Mouse (Mus musculus): Measurements from ENCODE around the gene Ncf2. TPM values are rescaled to one million over a fixed set of nuclear protein-coding genes. Genes with fewer than 3 reads are reported as not detected.

The Ncf2 gene
- total RNA-seq, 1 experiment from 2014 or later, result 105 TPM

GRCm38 (mm10) chr1:152869901-152870300 is 69.9 kb downstream of the Ncf2 start:
- ATAC-seq (replicated peaks in 1 of 2; ENCODE audit: insufficient read depth in 1 of 2, low FRiP score in 2 of 2, low TSS enrichment in 1 of 2, low read depth in 1 of 2, poor library complexity in 2 of 2, severe bottlenecking in 2 of 2), result no peak

- no peak for ATAC-seq (replicated peaks in 1 of 2; ENCODE audit: insufficient read depth in 1 of 2, low FRiP score in 2 of 2, low TSS enrichment in 1 of 2, low read depth in 1 of 2, poor library complexity in 2 of 2, severe bottlenecking in 2 of 2)
Observed at GRCm38 (mm10) chr1:152871031-152871430, 71.0 kb downstream of the Ncf2 start.

Other genes with a start within 250 kb of the Ncf2 start
- gene Apobec4, start 49.6 kb upstream of the Ncf2 start, total RNA-seq (2017), result not detected in 2 replicates
- 14.3 and 17.0 TPM in 2 replicates for gene Rgl1, start 33.8 kb upstream of the Ncf2 start, total RNA-seq (2017)
- 129 and 144 TPM in 2 replicates for gene Arpc5, start 33.7 kb upstream of the Ncf2 start, total RNA-seq (2017)
- 40.1 and 42.6 TPM in 2 replicates for gene Smg7, start 102.5 kb downstream of the Ncf2 start, total RNA-seq (2017)
- not detected in 2 replicates for gene Nmnat2, start 154.8 kb downstream of the Ncf2 start, total RNA-seq (2017)

Measured in hematopoietic stem cell, adult 5-6 weeks (primary cell).